Mouse (Mus musculus) E14TG2a.4 (cell line): Measurements from ENCODE around the gene Nol4l.

Source experiments
- H3K27me3 ChIP-seq: 2 replicates; pipeline ENCODE4 v1.6.1; 2014; ENCODE audit warnings: low read length, control low read depth; ENCODE audit not compliant: insufficient read depth
- H3K36me3 ChIP-seq: 2 replicates; pipeline ENCODE4 v1.6.1; 2014; ENCODE audit warnings: low read length, control low read depth; ENCODE audit not compliant: insufficient read depth
- H3K4me1 ChIP-seq: replicated peaks from 2 replicates; pipeline ENCODE4 v1.6.1; 2014; ENCODE audit warnings: low read depth, low read length, control low read depth
- H3K4me3 ChIP-seq: replicated peaks from 2 replicates; pipeline ENCODE4 v1.5.1; 2014; ENCODE audit warnings: mild to moderate bottlenecking, low read length
- H3K9me3 ChIP-seq: 2 replicates; pipeline ENCODE4 v1.6.1; 2014; ENCODE audit warnings: low read length, control low read depth
- CTCF ChIP-seq: conservative IDR thresholded peaks from 2 replicates; pipeline ENCODE4 v1.5.1; 2014; ENCODE audit warnings: low read length
- NANOG ChIP-seq: IDR thresholded peaks from 2 replicates; pipeline ENCODE4 v1.6.1; 2014; ENCODE audit warnings: borderline replicate concordance, low read length, mixed read lengths
- POU5F1 ChIP-seq: IDR thresholded peaks from 2 replicates; pipeline ENCODE4 v1.6.1; 2014; ENCODE audit warnings: low read length, borderline replicate concordance

The Nol4l gene

GRCm38 (mm10) chr2:153529931-153530766, at the start of gene Nol4l:
Nol4l (minus strand) TSS chr2:153529971.
- peak within 1 kb of the TSS; percentile 82 for H3K4me3 ChIP-seq
- peaks cover 61% of the 10 kb centered on the region for H3K27me3 ChIP-seq
- H3K4me1 ChIP-seq = peaks cover 35% of the 10 kb centered on the region
- no peak for TF ChIP-seq NANOG
- TF ChIP-seq CTCF = no peak
- TF ChIP-seq POU5F1 = no peak
- H3K36me3 ChIP-seq = no peaks in the 10 kb centered on the region
- peaks cover 3% of the 10 kb centered on the region; the same call in 1 of the 2 replicates for H3K9me3 ChIP-seq

DNA sequence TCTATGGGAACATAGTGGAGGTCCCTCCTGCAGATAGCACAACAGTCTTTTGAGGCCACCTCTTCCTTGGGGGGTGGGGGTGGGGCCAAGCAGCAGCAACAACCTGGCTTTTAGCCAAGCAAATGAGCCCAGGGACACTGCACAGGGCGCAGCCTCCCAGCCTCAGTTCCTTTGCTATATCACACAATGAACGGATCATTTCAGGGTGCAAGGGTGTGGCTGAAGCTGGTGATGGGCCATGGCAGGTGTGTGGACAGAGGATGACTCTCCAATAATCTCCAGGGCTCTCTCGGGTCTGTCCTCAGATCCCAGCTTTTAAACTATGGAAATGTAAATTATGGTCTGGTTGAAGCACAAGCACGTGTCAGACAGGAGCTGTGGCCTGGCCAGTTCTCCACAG, 47.4 kb upstream of the Nol4l start:
- no peak overlapping the region for H3K4me3 ChIP-seq
- H3K36me3 ChIP-seq = no peaks in the 10 kb centered on the region
- H3K9me3 ChIP-seq = no peaks in the 10 kb centered on the region
- H3K4me1 ChIP-seq = peaks cover 87% of the 10 kb centered on the region
- H3K27me3 ChIP-seq = peaks cover 4% of the 10 kb centered on the region; the same call in 1 of the 2 replicates
- TF ChIP-seq CTCF = no peak
- no peak for TF ChIP-seq POU5F1
- TF ChIP-seq NANOG = no peak

- TF ChIP-seq POU5F1 (no peak), NANOG (no peak), CTCF (no peak)
- peaks cover 82% of the 10 kb centered on the region for H3K4me1 ChIP-seq
- peaks cover 4% of the 10 kb centered on the region; the same call in 1 of the 2 replicates for H3K27me3 ChIP-seq
- H3K4me3 ChIP-seq = no peak overlapping the region
- H3K9me3 ChIP-seq = no peaks in the 10 kb centered on the region
- no peaks in the 10 kb centered on the region for H3K36me3 ChIP-seq
Measured at GRCm38 (mm10) chr2:153576150-153576549, 46.4 kb upstream of the Nol4l start.

- TF ChIP-seq POU5F1 (no peak), NANOG (no peak), CTCF (no peak)
- H3K4me3 ChIP-seq = no peak overlapping the region
- peaks cover 4% of the 10 kb centered on the region; the same call in 1 of the 2 replicates for H3K27me3 ChIP-seq
- no peaks in the 10 kb centered on the region for H3K9me3 ChIP-seq
- H3K36me3 ChIP-seq = no peaks in the 10 kb centered on the region
- H3K4me1 ChIP-seq = peaks cover 76% of the 10 kb centered on the region
Measured at GRCm38 (mm10) chr2:153575554-153575953, 45.8 kb upstream of the Nol4l start.

- H3K4me1 ChIP-seq = peaks cover 64% of the 10 kb centered on the region
- peaks cover 4% of the 10 kb centered on the region; the same call in 1 of the 2 replicates for H3K27me3 ChIP-seq
- no peaks in the 10 kb centered on the region for H3K9me3 ChIP-seq
- no peaks in the 10 kb centered on the region for H3K36me3 ChIP-seq
- no peak overlapping the region for H3K4me3 ChIP-seq
- TF ChIP-seq CTCF (no peak), POU5F1 (no peak), NANOG (no peak)
Measured at GRCm38 (mm10) chr2:153573101-153573500, 43.3 kb upstream of the Nol4l start.

DNA sequence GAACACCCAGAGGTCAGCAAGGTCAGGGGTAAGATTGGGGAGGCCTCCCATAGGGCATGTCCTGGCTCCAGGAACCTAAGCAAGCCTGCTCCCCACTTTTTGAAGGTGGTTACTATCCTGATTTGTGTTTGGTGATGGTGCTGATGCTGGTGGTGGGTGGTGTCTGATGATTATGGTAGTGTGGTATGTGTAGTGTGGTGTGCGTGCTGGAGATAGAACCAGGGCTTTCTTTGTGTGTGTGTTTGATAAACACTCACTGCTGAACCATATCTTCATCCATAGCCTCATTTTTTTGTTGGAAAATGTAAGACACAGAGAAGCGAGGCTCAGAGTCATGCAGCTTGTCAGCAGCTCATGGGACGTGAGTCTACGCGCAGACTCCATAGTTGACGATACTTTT, 38.8 kb upstream of the Nol4l start:
- Histone ChIP-seq H3K4me1 (peaks cover 27% of the 10 kb centered on the region), H3K36me3 (no peaks in the 10 kb centered on the region), H3K9me3 (no peaks in the 10 kb centered on the region), H3K27me3 (no peaks in the 10 kb centered on the region), H3K4me3 (no peak overlapping the region)
- TF ChIP-seq CTCF (no peak), POU5F1 (no peak), NANOG (no peak)

DNA sequence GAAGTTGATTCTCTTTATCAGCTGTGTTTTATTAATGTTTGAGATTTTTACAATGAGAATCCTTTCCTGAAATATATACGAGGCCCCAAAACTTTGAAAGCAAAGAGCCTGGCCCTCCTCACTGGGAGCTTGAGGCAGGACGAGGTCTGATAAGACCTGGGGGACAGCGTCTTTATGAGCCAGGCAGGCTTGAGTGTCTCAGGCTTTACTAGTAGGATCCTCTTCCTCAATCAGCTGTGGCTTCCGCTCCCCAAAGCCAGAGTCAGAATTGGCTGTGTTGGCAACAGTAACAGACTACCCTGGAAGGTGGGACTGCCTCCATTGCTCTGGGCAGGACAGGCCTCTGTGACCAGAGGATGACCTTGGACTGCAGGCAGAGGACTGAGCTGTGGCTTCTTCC, 38.2 kb upstream of the Nol4l start:
- H3K4me1 ChIP-seq = peaks cover 22% of the 10 kb centered on the region
- no peak overlapping the region for H3K4me3 ChIP-seq
- TF ChIP-seq CTCF (no peak), POU5F1 (no peak), NANOG (no peak)
- no peaks in the 10 kb centered on the region for H3K36me3 ChIP-seq
- H3K27me3 ChIP-seq = 0 out of 2 replicates have a peak, but pooled peaks cover 5% of the 10 kb centered on the region
- H3K9me3 ChIP-seq = no peaks in the 10 kb centered on the region

- Histone ChIP-seq H3K4me3 (no peak overlapping the region), H3K4me1 (peaks cover 29% of the 10 kb centered on the region), H3K9me3 (no peaks in the 10 kb centered on the region), H3K27me3 (peaks cover 36% of the 10 kb centered on the region), H3K36me3 (no peaks in the 10 kb centered on the region)
- no peak for TF ChIP-seq POU5F1
- TF ChIP-seq NANOG = no peak
- TF ChIP-seq CTCF = peak; percentile 96
Measured at GRCm38 (mm10) chr2:153564343-153564742, 34.6 kb upstream of the Nol4l start.

GRCm38 (mm10) chr2:153561564-153561963, 31.8 kb upstream of the Nol4l start:
- H3K4me3 ChIP-seq = peak overlapping the region; percentile 39; the same call in 1 of the 2 replicates
- no peaks in the 10 kb centered on the region for H3K36me3 ChIP-seq
- H3K4me1 ChIP-seq = peaks cover 30% of the 10 kb centered on the region
- no peaks in the 10 kb centered on the region for H3K9me3 ChIP-seq
- TF ChIP-seq NANOG = no peak
- TF ChIP-seq CTCF = no peak
- no peak for TF ChIP-seq POU5F1
- H3K27me3 ChIP-seq = peaks cover 44% of the 10 kb centered on the region
